Mouse (Mus musculus): ENCODE measurements at regions not wholly inside any gene's neighbourhood (a gene's known extent, or its start where the extent isn't known, plus 50 kb on each side); places are given as distances from the start of the nearest gene placed in this dataset.

GRCm38 (mm10) chr4:137164933-137165332, 112.4 kb upstream of the Wnt4 start:
- intact Hi-C loops (cut with DNase I): loop anchor here (1.0 kb wide), 1 partner anchor 123 kb away; no protein-coding TSS in a partner anchor
- no peak for DNase-seq (ENCODE audit: low spot score in 2 of 2)

- intact Hi-C loops (cut with DNase I): loop anchor here (1.0 kb wide), 1 partner anchor 124 kb away; no protein-coding TSS in a partner anchor
- peak; percentile 75 to 87 for DNase-seq (ENCODE audit: low spot score in 2 of 2)
Observed at GRCm38 (mm10) chr4:137164429-137164828, 112.9 kb upstream of the Wnt4 start.

- no peak for DNase-seq (ENCODE audit: low spot score in 2 of 2)
- intact Hi-C loops (cut with DNase I): loop anchor here (1.0 kb wide), 1 partner anchor 124 kb away; no protein-coding TSS in a partner anchor
Observed at GRCm38 (mm10) chr4:137163962-137164361, 113.3 kb upstream of the Wnt4 start.

GRCm38 (mm10) chr4:137160526-137160925, 111.9 kb upstream of the Zbtb40 start:
- intact Hi-C loops (cut with DNase I): no loop called here
- DNase-seq (ENCODE audit: low spot score in 2 of 2): no peak

- intact Hi-C loops (cut with DNase I): loop anchor here (5.0 kb wide), 1 partner anchor 71 kb away; no protein-coding TSS in a partner anchor
Observed at GRCm38 (mm10) chr4:137158201-137158600, 109.6 kb upstream of the Zbtb40 start.

DNA sequence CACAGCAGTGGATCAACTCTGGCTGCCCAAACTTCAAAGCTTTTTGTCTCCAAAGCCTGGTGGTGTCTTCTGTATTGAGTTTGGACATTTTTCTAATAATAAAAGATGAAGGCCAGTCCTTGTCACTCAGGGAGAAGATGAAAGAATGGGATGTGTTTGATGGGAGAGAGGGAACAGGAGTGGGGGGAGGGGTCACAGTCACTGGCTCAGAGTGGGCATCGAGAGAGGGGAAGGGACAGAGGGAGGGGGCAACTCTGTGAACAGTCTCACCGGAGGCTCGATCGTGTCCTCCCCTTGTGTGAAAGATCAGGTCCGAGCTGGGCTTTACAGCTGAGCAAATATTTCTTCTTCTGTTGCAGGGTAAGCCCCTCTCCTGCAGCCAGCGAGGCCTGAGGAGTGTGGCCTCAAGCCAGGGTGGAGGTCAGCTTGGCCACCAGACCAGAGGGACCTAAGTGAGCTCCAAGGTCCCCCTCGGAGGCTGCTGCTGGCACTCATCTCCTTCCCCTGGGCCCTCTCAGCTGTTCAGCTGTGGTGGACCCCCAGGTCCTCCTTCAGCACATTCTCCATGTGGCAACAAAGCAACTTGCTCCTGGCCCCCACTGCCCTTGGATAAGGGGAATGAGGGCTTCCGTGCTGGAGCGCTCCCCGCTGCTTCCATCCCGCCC, 108.0 kb upstream of the Zbtb40 start:
- no peak for DNase-seq (ENCODE audit: low spot score in 2 of 2)
- intact Hi-C loops (cut with DNase I): loop anchor here (5.0 kb wide), 1 partner anchor 69 kb away; no protein-coding TSS in a partner anchor

More at GRCm38 (mm10) chr4:137158201-137158600, 109.6 kb upstream of the Zbtb40 start:
- DNase-seq (ENCODE audit: low spot score in 2 of 2): peak in 1 of 2 experiments; percentile 15

DNA sequence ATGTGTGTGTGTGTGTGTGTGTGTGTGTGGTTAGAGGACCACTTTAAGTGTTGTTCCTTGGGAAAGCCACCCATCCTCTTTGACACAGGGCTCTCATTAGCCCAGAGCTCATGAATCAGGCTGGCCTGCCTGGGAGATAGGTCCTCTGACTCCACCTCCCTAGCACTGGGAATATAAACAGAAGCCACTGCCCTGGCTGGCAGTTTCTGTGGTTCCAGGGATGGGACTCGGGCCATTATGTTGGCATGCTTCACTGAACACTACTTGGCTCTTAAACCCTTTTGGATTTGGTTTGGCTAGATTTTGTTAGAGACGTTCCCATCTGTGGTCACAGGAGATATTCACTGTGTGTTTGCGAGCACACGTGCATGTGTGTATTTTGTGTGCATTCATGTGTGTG, 100.2 kb upstream of the Zbtb40 start:
- no peak for DNase-seq (ENCODE audit: low spot score in 2 of 2)
- intact Hi-C loops (cut with DNase I): no loop called here

- no peak for DNase-seq (ENCODE audit: low spot score in 2 of 2)
- intact Hi-C loops (cut with DNase I): no loop called here
Observed at GRCm38 (mm10) chr4:137147795-137148194, 99.2 kb upstream of the Zbtb40 start.

DNA sequence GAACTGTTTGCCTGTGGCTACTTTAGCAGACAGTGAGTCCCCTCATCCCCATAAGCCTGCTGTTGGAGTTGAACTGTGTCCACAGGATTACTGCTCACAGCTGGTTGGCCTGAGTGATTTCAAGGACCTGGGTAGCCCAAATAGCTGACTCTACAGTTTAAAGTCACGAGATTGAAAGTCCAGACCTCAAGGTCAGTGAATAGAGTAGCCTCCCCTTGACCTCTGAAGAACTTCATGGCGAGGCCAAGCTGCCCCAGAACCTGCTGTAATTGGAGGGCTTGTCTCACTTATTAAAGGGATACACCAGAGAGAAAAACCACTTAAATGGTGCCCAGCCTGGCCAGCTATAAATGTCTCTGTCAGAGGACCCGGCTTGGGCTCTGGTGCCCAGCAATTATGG, 97.7 kb upstream of the Zbtb40 start:
- no peak for DNase-seq (ENCODE audit: low spot score in 2 of 2)

GRCm38 (mm10) chr4:137142316-137142715, 93.7 kb upstream of the Zbtb40 start:
- DNase-seq (ENCODE audit: low spot score in 2 of 2): no peak
- intact Hi-C loops (cut with DNase I): no loop called here

More for the DNA sequence above, 97.7 kb upstream of the Zbtb40 start:
- intact Hi-C loops (cut with DNase I): no loop called here

DNA sequence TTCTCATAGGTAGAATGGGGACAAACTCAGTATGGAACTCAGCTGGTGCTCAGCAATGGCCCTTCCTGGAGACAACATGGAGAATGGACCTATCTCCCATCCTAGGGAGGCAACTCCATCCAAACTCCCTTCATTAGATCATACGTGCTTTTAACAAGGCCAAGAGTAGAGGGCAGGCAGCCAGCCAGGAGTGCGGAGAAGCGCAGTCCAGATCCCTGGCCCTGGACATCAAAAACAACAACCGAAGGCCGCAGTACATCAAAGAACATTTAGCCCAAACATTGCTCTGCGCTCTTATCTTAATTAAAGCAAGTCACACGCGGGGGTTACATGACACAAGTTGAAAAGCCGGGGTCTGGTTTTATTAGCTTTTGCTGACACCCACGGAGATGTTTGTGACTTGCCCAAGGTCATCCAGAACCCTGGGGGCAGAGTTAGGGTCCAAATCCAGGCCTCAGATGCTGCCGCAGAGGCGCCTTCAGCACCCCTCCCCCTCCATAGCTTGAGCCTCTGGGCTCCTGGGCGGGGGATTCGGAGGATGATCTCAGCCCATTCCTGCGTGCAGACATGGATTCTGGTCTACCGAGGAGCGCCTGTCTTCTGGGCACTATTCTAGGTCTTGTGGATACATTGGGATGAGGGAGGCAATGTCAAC, 90.6 kb upstream of the Zbtb40 start:
- no peak for DNase-seq (ENCODE audit: low spot score in 2 of 2)
- intact Hi-C loops (cut with DNase I): no loop called here

- intact Hi-C loops (cut with DNase I): no loop called here
- DNase-seq (ENCODE audit: low spot score in 2 of 2): no peak
Observed at GRCm38 (mm10) chr4:137138127-137138526, 89.5 kb upstream of the Zbtb40 start.

DNA sequence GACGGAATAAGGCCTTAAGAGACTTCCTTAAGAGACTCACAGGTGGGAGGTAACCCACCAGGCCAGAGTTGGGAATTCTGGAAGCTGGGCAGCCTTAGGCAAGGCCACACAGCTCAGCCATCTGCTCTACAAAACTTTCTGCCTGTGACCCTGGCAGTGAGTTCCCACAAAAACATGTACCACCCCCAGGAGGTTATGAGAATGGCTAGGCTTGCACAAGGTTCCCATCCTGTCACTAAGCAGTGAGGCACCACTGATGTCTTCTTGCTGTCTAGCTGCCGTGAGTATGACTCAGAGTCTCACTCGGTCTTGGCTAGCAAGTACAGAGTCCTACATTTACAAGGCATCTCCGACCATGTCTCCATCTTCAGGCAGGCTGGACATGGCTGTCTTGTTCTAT, 87.7 kb upstream of the Zbtb40 start:
- intact Hi-C loops (cut with DNase I): no loop called here

DNA sequence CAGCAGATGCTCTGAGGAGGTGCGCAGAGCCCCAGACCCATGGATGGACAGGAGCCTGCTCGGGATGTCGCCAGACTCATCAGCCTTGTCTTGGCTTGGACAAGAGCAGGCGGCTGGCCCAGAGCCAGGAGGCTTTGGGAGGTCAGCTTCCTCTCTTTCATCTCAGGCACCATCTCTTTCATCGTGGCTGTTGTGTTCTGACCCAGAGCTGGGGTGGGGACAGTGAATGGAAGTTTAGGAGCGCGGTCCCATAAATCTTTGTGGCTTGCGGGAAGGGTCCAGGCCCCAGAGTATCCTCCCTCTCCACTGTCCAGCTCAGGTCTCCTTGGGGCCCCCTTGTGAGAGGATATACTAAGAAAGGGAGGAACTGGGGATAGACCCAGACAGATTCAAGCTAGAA, 87.2 kb upstream of the Zbtb40 start:
- intact Hi-C loops (cut with DNase I): no loop called here
- no peak for DNase-seq (ENCODE audit: low spot score in 2 of 2)

More for the DNA sequence above, 87.7 kb upstream of the Zbtb40 start:
- no peak for DNase-seq (ENCODE audit: low spot score in 2 of 2)

- no peak for DNase-seq (ENCODE audit: low spot score in 2 of 2)
- intact Hi-C loops (cut with DNase I): no loop called here
Observed at GRCm38 (mm10) chr4:137134553-137134952, 86.0 kb upstream of the Zbtb40 start.

- DNase-seq (ENCODE audit: low spot score in 2 of 2): no peak
- intact Hi-C loops (cut with DNase I): no loop called here
Observed at GRCm38 (mm10) chr4:137133789-137134188, 85.2 kb upstream of the Zbtb40 start.

GRCm38 (mm10) chr4:137130619-137131212, 82.1 kb upstream of the Zbtb40 start:
- DNase-seq (ENCODE audit: low spot score in 2 of 2): no peak
- intact Hi-C loops (cut with DNase I): no loop called here

DNA sequence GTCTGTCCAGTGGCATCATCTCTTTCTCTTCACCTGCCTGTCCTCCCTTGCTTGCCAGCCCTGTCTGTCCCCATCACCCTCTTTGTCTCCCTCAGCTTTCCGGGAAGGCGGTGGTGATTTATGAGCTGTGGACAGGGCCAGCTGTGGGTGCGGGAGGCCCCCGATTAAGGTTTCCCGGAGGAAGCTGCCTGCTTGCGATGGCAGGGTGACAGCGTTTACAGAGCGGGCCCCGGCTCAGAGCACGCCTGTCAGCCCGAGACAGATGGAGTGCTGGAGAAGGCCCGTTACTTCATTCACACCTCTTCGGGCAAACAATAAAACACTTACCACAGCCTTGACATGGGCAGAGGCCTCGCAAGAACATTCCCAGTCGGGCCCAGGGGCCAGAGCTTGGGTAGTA, 79.6 kb upstream of the Zbtb40 start:
- DNase-seq (ENCODE audit: low spot score in 2 of 2): no peak
- intact Hi-C loops (cut with DNase I): no loop called here

GRCm38 (mm10) chr4:137121684-137122083, 73.1 kb upstream of the Zbtb40 start:
- DNase-seq (ENCODE audit: low spot score in 2 of 2): no peak
- intact Hi-C loops (cut with DNase I): no loop called here

- intact Hi-C loops (cut with DNase I): no loop called here
- DNase-seq (ENCODE audit: low spot score in 2 of 2): no peak
Observed at GRCm38 (mm10) chr4:137120597-137120996, 72.0 kb upstream of the Zbtb40 start.

GRCm38 (mm10) chr4:137118332-137118715, 69.7 kb upstream of the Zbtb40 start:
- DNase-seq (ENCODE audit: low spot score in 2 of 2): no peak
- intact Hi-C loops (cut with DNase I): no loop called here

All from left cerebral cortex, postnatal 14 days (tissue).